In the genomic region with DNA sequence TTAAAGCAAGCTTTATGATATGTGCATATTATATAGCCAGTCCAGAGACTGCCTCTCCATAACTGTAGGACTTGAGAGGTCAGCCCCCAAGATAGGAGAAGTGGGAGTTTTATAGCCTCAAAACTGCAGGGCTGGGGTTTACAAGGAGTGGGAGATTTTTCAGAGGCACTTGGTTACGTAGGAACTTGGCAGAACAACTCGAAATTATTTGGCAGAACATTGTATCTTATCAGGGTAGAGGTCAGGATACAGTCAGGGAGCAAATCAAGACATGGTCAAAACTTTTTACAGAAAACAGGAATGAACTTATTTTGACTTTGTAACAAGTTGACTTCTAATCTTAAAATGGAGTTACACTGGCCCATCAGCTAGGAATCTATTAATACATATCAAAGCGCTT, we compare ENCODE assay signal across 16 mouse cellular contexts. TPM values are rescaled to one million over a fixed set of nuclear protein-coding genes. Genes with fewer than 3 reads are reported as not detected.
A peak's percentile ranks its signal among the peaks of the same experiment; 100 is the strongest.
DNase-seq lines count a peak whose midpoint lies in the region; TF ChIP-seq lines count a peak whose summit lies in the region.
"Had no signal": no experiment of that assay in that cellular context is flagged by ENCODE, and none has a peak within 500 bp of the region (broad histone marks: within the 10 kb centered on the region; RNA-seq: fewer than 3 reads in every experiment).

No protein-coding gene starts in this region.

- 54% methylated on average over 3 of the region's 3 CpGs for WGBS in kidney, adult 2 months

- 0 out of 2 replicates have a peak overlapping the region, but pooled peaks have one; percentile 20 for H3K27ac ChIP-seq in kidney, adult 2 months (ENCODE audit: insufficient read depth, low read depth, low read length)
- H3K27ac ChIP-seq: liver, embryonic 15.5 days; neural tube, embryonic 12.5 days had no signal

- H3K4me1 ChIP-seq in kidney, adult 2 months (ENCODE audit: control insufficient read depth, insufficient read depth, low read length): no peaks in the 10 kb centered on the region
- H3K4me1 ChIP-seq: liver, embryonic 15.5 days; neural tube, embryonic 12.5 days had no signal

- H3K4me3 ChIP-seq in kidney, adult 2 months (ENCODE audit: insufficient read depth, low read depth, low read length): no peak overlapping the region
- H3K4me3 ChIP-seq: liver, embryonic 15.5 days; neural tube, embryonic 12.5 days had no signal

- no peaks in the 10 kb centered on the region for H3K36me3 ChIP-seq in kidney, adult 2 months (ENCODE audit: control insufficient read depth, insufficient read depth, low read length)
- H3K36me3 ChIP-seq: liver, embryonic 15.5 days; neural tube, embryonic 12.5 days had no signal

- DNase-seq in adrenal gland, adult (ENCODE audit: inconsistent age in 2 of 2, low spot score in 1 of 2): peak; percentile 55 to 77
- DNase-seq in adrenal gland, postnatal 4 days (ENCODE audit: low spot score in 2 of 2): no peak
- DNase-seq in kidney, adult 2 months: peak; percentile 75
- DNase-seq in kidney, postnatal 4 days: no peak
- peak; percentile 42 for DNase-seq in ovary, adult 18-20 months (ENCODE audit: low spot score)
- no peak for DNase-seq in ovary, postnatal 36 days (ENCODE audit: low spot score)
- DNase-seq in lung, postnatal 25 days (ENCODE audit: low spot score): peak; percentile 71
- no peak for DNase-seq in cerebellum, adult 11 months
- DNase-seq: cerebellum, adult 8-10 months; embryo, embryonic 11 days; midbrain, embryonic 14.5 days; retina, postnatal 1 day; thymus, adult 2 months had no signal

- no peak for TF ChIP-seq POLR2A in kidney, adult 2 months (IDR thresholded peaks at IDR 0.05; ENCODE audit: low read depth, low read length)

- TF ChIP-seq CTCF in kidney, adult 2 months (conservative IDR thresholded peaks at IDR 0.05; ENCODE audit: insufficient read depth, insufficient read length, low read depth, low read length): no peak

- no peaks in the 10 kb centered on the region for H3K27me3 ChIP-seq in kidney, adult 2 months (replicated peaks; ENCODE audit: control insufficient read depth, insufficient read depth, low read length)
- H3K27me3 ChIP-seq: neural tube, embryonic 12.5 days had no signal

RNA-seq across cellular contexts. Expression of gene Vwa3a, which starts 6.9 kb away (rescaled TPM):
- total RNA-seq in adrenal gland, postnatal 4 days (2021): 1 to 10 TPM; 1.8 to 2.5 TPM
- polyA plus RNA-seq in kidney, adult 2 months (2012; rRNA removed): 0.53 and 0.77 TPM in 2 replicates
- total RNA-seq: granulocyte monocyte progenitor cell, adult 5-6 weeks had no signal
- polyA plus RNA-seq: liver, embryonic 15.5 days had no signal

Comparison
In these comparisons a context has a peak if more than half of its experiments do, and no peak if none do; other contexts are left out.
1. DNase-seq: peak in adrenal gland, adult (2 of 2), kidney, adult 2 months (single experiment), ovary, adult 18-20 months (single experiment) and lung, postnatal 25 days (single experiment); none in adrenal gland, postnatal 4 days (0 of 2), kidney, postnatal 4 days (0 of 2), ovary, postnatal 36 days (single experiment) and cerebellum, adult 11 months (single experiment).